Mouse (Mus musculus): Measurements from ENCODE around the gene Ccdc60. TPM values are rescaled to one million over a fixed set of nuclear protein-coding genes. Genes with fewer than 3 reads are reported as not detected.
A peak's percentile ranks its signal among the peaks of the same experiment; 100 is the strongest.

Gene Ccdc60
- total RNA-seq, 1 experiment, result 0.54 TPM

DNA sequence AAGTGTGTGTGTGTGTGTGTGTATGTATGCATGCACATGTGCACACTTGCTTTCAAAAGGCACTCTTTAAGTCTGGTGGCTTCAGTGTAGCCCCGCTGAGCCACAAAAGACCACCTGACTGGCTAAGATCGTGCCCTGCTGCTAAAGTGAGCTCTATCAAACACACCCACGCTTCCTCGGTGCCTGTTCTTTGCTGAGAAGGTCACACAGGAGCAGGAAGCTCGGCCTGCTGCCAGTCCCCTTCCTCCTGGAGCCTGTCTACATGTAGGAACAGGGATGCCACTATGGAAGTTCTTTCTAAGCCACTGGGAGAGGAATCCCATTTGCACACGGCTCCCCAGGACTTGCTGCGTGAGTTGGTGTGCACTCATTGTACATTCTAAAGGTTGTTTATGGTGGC is 42.1 kb downstream of the Ccdc60 start:
- Histone ChIP-seq H3K4me3 (ENCODE audit: insufficient read depth in 1 of 2, low read depth in 1 of 2, low read length in 2 of 2, poor library complexity in 1 of 2, severe bottlenecking in 1 of 2) (no peak overlapping the region), H3K36me3 (ENCODE audit: control insufficient read depth, insufficient read depth, low read length, poor library complexity, severe bottlenecking) (no peaks in the 10 kb centered on the region), H3K9ac (ENCODE audit: insufficient read depth, low read depth, low read length, poor library complexity, severe bottlenecking) (no peak overlapping the region), H3K27ac (ENCODE audit: insufficient read depth, low read depth, low read length, poor library complexity, severe bottlenecking) (no peak overlapping the region), H3K4me1 (ENCODE audit: control insufficient read depth in 2 of 2, insufficient read depth in 2 of 2, low read length in 2 of 2, poor library complexity in 1 of 2) (0 out of 4 replicates have a peak, but pooled peaks cover 0 to 2% of the 10 kb centered on the region in 2 experiments), H3K9me3 (ENCODE audit: control insufficient read depth, insufficient read depth, low read depth, low read length) (no peaks in the 10 kb centered on the region)
- in situ Hi-C loops (cut with MboI; ENCODE audit: low sequenced_read_pairs in 2 of 2, unreplicated experiment in 2 of 2), result no loop called here
- DNase-seq (ENCODE audit: low read depth, low spot score), result no peak
- TF ChIP-seq ZC3H11A (IDR thresholded peaks at IDR 0.05; ENCODE audit: borderline replicate concordance, low read depth, low read length), result no peak
- no peak for TF ChIP-seq HCFC1 (IDR thresholded peaks at IDR 0.05; ENCODE audit: borderline replicate concordance, insufficient read depth, low read length)
- TF ChIP-seq MAFK (IDR thresholded peaks at IDR 0.05; ENCODE audit: insufficient read depth, low read depth, low read length), result no peak
- TF ChIP-seq CHD2 (IDR thresholded peaks at IDR 0.05; ENCODE audit: low read depth, low read length), result no peak
- no peak for TF ChIP-seq ZNF384 (IDR thresholded peaks at IDR 0.05; ENCODE audit: low read depth, low read length)

DNA sequence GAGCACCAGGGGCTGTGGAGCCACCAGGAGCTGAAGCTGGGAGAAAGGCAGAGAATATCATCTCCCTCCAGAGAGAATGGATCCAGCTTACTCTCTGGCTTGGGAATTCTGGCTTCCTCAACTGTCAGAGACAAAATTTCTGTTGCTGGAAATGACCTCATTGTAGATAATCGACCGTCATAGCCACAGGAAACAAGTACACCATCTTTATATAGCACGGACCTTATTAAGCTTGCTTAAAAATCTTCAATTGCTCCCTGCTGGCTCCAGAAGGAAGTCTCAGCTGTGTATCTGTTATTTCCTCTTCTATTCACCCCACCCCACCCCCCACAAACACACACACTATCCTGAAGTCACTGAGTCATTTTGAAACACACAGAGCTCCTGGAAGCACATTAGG is 44.3 kb downstream of the Ccdc60 start:
- no peak for TF ChIP-seq ZC3H11A (IDR thresholded peaks at IDR 0.05; ENCODE audit: borderline replicate concordance, low read depth, low read length)
- TF ChIP-seq ZNF384 (IDR thresholded peaks at IDR 0.05; ENCODE audit: low read depth, low read length), result no peak
- TF ChIP-seq HCFC1 (IDR thresholded peaks at IDR 0.05; ENCODE audit: borderline replicate concordance, insufficient read depth, low read length), result no peak
- no peak for TF ChIP-seq CHD2 (IDR thresholded peaks at IDR 0.05; ENCODE audit: low read depth, low read length)
- TF ChIP-seq MAFK (IDR thresholded peaks at IDR 0.05; ENCODE audit: insufficient read depth, low read depth, low read length), result no peak
- no peaks in the 10 kb centered on the region for H3K9me3 ChIP-seq (ENCODE audit: control insufficient read depth, insufficient read depth, low read depth, low read length)
- H3K36me3 ChIP-seq (ENCODE audit: control insufficient read depth, insufficient read depth, low read length, poor library complexity, severe bottlenecking), result no peaks in the 10 kb centered on the region
- no peak overlapping the region for H3K9ac ChIP-seq (ENCODE audit: insufficient read depth, low read depth, low read length, poor library complexity, severe bottlenecking)
- no peak for DNase-seq (ENCODE audit: low read depth, low spot score)
- H3K27ac ChIP-seq (ENCODE audit: insufficient read depth, low read depth, low read length, poor library complexity, severe bottlenecking), result no peak overlapping the region
- H3K4me3 ChIP-seq (ENCODE audit: insufficient read depth in 1 of 2, low read depth in 1 of 2, low read length in 2 of 2, poor library complexity in 1 of 2, severe bottlenecking in 1 of 2), result no peak overlapping the region
- H3K4me1 ChIP-seq (ENCODE audit: control insufficient read depth in 2 of 2, insufficient read depth in 2 of 2, low read length in 2 of 2, poor library complexity in 1 of 2), result 0 out of 4 replicates have a peak, but pooled peaks cover 0 to 2% of the 10 kb centered on the region in 2 experiments
- in situ Hi-C loops (cut with MboI; ENCODE audit: low sequenced_read_pairs in 2 of 2, unreplicated experiment in 2 of 2), result no loop called here

DNA sequence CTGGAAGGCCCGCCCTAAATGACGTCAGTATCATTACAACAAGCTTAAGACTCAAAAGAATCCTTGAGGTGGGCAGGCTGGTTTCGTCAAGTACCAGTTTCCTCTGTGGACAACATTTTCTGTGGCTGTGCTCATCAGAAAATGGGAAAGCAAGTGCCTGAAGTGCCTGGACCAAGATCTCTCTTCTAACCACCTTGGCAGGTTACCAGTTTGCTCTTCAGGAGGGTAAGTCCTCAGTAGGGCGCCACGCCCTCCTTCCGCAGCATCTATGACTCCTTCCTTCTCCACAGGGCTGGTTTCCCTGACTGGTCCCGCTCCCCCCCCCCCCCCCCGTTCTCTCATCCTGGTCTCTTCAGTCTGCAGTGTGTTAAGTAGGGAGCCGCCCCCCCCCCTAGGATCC is 45.2 kb downstream of the Ccdc60 start:
- Histone ChIP-seq H3K36me3 (ENCODE audit: control insufficient read depth, insufficient read depth, low read length, poor library complexity, severe bottlenecking) (no peaks in the 10 kb centered on the region), H3K4me3 (ENCODE audit: insufficient read depth in 1 of 2, low read depth in 1 of 2, low read length in 2 of 2, poor library complexity in 1 of 2, severe bottlenecking in 1 of 2) (no peak overlapping the region), H3K9ac (ENCODE audit: insufficient read depth, low read depth, low read length, poor library complexity, severe bottlenecking) (no peak overlapping the region), H3K9me3 (ENCODE audit: control insufficient read depth, insufficient read depth, low read depth, low read length) (no peaks in the 10 kb centered on the region), H3K4me1 (ENCODE audit: control insufficient read depth in 2 of 2, insufficient read depth in 2 of 2, low read length in 2 of 2, poor library complexity in 1 of 2) (0 out of 4 replicates have a peak, but pooled peaks cover 0 to 2% of the 10 kb centered on the region in 2 experiments), H3K27ac (ENCODE audit: insufficient read depth, low read depth, low read length, poor library complexity, severe bottlenecking) (no peak overlapping the region)
- no peak for DNase-seq (ENCODE audit: low read depth, low spot score)
- TF ChIP-seq MAFK (IDR thresholded peaks at IDR 0.05; ENCODE audit: insufficient read depth, low read depth, low read length), result no peak
- TF ChIP-seq ZC3H11A (IDR thresholded peaks at IDR 0.05; ENCODE audit: borderline replicate concordance, low read depth, low read length), result no peak
- TF ChIP-seq HCFC1 (IDR thresholded peaks at IDR 0.05; ENCODE audit: borderline replicate concordance, insufficient read depth, low read length), result no peak
- no peak for TF ChIP-seq ZNF384 (IDR thresholded peaks at IDR 0.05; ENCODE audit: low read depth, low read length)
- TF ChIP-seq CHD2 (IDR thresholded peaks at IDR 0.05; ENCODE audit: low read depth, low read length), result no peak
- in situ Hi-C loops (cut with MboI; ENCODE audit: low sequenced_read_pairs in 2 of 2, unreplicated experiment in 2 of 2), result no loop called here

DNA sequence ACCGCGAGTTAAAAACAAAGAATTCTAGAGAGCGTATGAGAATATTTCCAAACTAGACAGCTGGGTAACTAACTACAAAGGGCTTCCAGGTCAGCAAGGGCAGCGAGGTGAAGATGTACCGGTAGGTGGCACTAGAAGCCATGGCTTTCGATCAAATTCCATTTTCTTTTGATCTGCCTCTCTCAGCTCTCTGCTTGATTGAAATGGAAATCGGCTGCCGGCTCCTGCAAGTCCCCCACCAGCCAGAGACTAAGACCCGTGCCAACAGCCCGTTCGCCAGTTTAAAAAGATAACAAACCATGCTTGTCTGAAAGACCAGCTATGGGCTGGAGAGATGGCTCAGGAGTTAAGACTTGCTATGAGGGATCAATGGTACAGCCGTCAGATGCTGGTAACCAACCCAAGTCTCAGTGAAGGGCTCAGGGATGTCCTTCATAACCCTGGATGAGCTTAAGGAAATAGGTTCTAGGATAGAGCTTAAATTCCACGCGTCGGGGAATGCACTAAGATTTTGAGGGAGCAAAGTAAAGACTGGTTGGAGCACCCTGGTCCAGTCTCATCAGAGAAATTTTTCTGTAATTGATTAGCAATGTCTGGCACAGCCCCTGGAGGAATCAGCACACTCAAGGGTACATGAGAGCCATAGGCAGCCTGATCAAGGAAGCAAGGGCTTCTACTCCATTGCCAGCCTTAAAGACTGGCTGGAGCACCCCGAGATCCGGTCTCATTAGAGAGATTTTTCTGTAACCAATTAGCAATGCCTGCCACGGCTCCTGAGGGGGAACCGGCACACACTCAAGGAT is 56.7 kb downstream of the Ccdc60 start:
- H3K4me3 ChIP-seq (ENCODE audit: insufficient read depth in 1 of 2, low read depth in 1 of 2, low read length in 2 of 2, poor library complexity in 1 of 2, severe bottlenecking in 1 of 2), result peak overlapping the region; percentile 3 to 55; a peak in 2 of 4 replicates
- no peak overlapping the region for H3K27ac ChIP-seq (ENCODE audit: insufficient read depth, low read depth, low read length, poor library complexity, severe bottlenecking)
- no peaks in the 10 kb centered on the region for H3K9me3 ChIP-seq (ENCODE audit: control insufficient read depth, insufficient read depth, low read depth, low read length)
- peak; percentile 73 for DNase-seq (ENCODE audit: low read depth, low spot score)
- H3K36me3 ChIP-seq (ENCODE audit: control insufficient read depth, insufficient read depth, low read length, poor library complexity, severe bottlenecking), result no peaks in the 10 kb centered on the region
- peaks cover 2 to 10% of the 10 kb centered on the region in 2 experiments; a peak in 3 of 4 replicates for H3K4me1 ChIP-seq (ENCODE audit: control insufficient read depth in 2 of 2, insufficient read depth in 2 of 2, low read length in 2 of 2, poor library complexity in 1 of 2)
- no peak for TF ChIP-seq ZNF384 (IDR thresholded peaks at IDR 0.05; ENCODE audit: low read depth, low read length)
- peak; percentile 82 for TF ChIP-seq ZC3H11A (IDR thresholded peaks at IDR 0.05; ENCODE audit: borderline replicate concordance, low read depth, low read length)
- no peak for TF ChIP-seq HCFC1 (IDR thresholded peaks at IDR 0.05; ENCODE audit: borderline replicate concordance, insufficient read depth, low read length)
- in situ Hi-C loops (cut with MboI; ENCODE audit: low sequenced_read_pairs in 2 of 2, unreplicated experiment in 2 of 2), result no loop called here
- H3K9ac ChIP-seq (ENCODE audit: insufficient read depth, low read depth, low read length, poor library complexity, severe bottlenecking), result no peak overlapping the region; the same call in 1 of the 2 replicates
